Mouse (Mus musculus): Measurements from ENCODE around the gene Gpr137c.

Gene Gpr137c

DNA sequence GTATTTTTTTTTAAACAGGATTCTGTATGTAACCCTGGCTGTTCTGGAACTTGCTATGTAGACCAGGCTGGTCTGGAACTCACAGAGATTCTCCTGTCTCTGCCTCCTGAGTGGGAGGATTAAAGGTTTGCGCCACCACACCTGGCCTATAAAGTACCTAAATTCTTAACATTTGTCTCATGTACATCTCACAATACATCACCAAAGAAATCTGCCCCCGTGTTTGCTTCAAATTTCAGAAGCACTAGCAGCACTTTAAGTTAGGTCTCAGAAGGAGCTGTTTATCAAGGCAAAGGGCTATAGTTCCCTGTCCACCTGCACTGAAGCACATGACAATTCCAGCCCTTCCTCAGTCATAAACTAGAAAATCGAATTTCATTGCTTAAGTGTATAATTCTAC, 62.5 kb downstream of the Gpr137c start:
- in situ Hi-C loops (cut with MboI, MseI), result no loop called here

DNA sequence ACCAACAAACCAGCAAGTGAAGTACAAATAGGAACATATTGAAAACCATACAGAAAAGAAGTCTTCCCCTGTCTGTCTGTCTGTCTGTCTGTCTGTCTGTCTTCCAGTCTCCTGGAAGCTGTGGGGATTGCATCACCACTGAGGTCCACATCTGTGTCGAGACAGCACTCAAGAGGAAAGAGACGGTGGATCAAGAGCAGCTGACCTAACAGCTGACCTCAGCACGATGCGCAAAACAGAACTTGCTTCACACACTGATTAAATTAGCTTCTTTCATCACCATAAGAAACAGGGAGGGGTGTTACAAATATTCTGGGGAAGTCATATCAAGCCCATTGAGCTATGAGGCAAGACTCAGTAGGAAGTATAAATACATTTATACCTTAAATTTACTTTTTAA, 72.1 kb downstream of the Gpr137c start:
- in situ Hi-C loops (cut with MboI, MseI), result no loop called here

DNA sequence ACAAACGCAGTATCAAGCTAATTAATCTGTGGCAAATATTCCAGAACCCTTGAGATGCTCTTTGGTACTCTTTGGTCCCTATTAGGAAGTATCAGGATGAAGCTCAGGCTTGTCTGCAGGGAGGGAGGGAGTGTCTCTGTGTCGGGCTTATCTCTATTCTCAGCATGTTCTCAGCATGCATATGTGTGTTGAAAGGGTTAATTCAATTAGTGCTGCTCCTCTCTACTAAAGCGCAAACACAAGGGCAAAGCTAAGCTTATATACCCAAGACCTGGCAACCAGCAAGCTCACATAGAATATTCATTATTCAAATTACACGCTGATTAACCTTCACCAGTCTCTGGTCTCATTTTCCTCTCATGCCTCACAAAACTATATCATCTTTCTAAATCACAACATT, 84.4 kb downstream of the Gpr137c start:
- in situ Hi-C loops (cut with MboI, MseI), result no loop called here

DNA sequence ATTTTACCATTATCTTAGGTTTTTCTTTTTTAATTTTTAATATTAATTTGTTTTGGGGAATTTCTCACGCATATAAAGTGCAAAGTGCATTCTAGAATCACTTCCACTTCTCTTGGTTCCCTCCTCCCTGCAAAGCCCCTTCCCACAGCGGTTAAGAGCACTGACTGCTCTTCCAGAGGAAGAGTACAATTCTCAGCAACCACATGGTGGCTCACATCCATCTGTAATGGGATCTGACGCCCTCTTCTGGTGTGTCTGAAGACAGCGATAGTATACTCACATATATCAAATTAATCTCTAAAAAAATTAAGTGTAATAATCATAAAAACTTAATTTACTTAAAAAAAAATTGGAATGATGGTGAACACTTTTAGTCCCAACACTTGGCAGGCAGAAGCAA, 84.9 kb downstream of the Gpr137c start:
- in situ Hi-C loops (cut with MboI, MseI), result no loop called here

DNA sequence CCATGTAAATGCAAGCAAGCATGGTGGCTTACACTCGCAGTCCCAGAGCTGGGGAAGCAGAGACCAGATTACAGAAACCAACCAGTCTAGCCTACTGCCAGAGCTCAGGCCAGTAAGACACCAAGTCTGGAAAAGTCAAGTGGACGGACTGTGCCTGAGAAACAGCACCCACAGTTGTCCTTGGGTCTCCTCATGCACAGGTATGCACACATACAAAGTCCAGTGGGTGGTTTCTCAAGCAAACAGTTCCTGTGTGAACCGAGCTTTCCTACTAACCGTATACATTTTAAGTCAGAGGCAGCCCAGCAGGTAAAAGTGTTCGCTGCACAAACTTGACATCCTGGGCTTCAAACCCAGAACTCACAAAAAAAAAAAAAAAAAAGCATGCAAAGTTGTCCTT, 86.3 kb downstream of the Gpr137c start:
- in situ Hi-C loops (cut with MboI, MseI), result loop anchor here in 1 of 2 experiments (5.0 kb wide), 1 partner anchor 36 kb away; no protein-coding TSS in a partner anchor

DNA sequence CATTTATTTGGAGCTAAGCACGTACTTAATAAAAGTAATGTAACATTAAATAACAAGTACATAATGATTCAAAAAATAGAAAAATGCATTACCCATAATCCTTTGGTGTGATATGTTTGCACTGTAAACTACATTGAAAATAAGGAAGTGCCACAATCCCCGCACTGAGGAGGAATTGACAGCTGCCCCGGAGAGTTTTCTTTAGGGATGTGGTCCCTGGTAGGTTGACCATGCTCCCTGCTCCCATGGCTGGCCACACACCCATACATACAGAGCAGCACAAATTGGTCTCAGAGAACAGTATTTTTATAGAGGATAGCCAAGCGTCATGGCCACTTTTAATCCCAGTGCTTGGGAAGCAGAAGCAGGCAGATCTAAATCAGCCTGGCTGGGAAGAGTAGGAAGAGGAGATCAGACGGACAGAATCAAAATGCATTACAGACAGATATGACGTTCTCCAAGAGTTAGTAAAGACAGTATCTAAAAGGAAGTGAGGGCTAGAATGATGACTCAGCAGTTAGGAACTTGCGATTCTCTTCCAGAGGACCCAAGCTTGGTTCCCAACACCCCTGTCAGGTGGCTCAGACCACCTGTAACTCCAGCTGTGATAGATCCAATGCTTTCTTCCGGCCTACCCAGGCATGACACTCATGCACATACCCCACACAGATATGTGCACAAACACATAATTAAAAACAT, 88.3 kb downstream of the Gpr137c start:
- in situ Hi-C loops (cut with MboI, MseI), result loop anchor here in 1 of 2 experiments (5.0 kb wide), 1 partner anchor 35 kb away; no protein-coding TSS in a partner anchor

DNA sequence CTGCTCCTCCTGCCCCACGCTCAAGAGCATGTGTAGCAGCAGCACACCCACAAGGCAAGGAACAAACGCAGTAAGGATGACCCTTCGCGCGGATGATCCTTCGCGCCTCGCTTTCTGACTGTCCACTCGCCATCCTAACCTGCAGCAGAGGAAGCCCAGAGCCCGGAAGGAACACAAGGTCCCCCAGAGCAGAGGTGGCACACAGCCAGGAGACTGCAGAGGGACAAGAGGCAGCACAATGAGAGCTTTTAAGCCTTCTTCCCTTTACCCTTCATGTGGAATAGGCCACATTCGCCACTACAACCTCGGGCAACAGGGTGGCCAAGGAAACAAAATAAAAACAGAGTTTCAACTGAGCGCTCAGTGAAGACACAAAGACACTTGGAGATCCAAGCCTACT, 90.1 kb downstream of the Gpr137c start:
- in situ Hi-C loops (cut with MboI, MseI), result loop anchor here in 1 of 2 experiments (5.0 to 10.0 kb wide), 3 partner anchors 33 to 1885 kb away; partner anchors contain the start of gene Ptger2

DNA sequence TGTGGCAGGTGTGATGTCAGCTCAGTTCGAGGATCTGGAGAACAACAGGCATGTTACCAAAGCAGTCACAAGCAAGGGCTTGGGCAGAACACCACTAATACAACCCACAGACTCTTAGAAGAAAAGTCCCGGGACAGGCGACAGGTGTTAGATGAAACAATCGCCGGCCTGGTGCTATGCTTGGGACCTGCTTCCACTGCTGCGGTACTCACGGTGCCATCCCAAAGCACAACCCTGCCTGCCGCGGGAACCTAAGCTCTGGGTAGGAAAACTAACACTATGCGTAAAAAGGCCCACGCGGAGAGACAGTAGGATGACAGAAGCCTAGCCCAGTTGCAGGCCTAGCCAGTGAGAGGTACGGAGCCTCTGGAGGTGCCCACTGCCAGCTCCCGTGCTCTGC, 90.6 kb downstream of the Gpr137c start:
- in situ Hi-C loops (cut with MboI, MseI), result loop anchor here in 1 of 2 experiments (5.0 to 10.0 kb wide), 2 partner anchors 323 to 1885 kb away; partner anchors contain the start of gene Ptger2

DNA sequence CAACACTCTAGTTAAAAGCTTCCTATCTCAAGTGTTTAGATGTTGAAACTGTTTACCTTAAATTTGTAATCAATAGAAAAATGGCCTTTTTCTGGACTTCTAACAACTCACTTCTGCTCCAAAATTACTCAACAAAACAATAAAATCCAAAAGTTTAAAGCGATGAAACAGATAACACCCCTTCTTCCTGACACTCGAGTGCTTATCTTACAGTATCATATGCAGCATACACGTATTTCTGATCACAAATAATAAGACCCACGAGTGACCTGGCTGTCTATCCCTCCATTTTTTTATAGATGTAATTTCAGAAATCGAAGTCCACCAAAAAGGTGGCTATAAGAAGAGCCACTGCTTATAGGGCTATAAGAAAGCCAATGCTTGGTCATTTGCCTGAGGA, 97.4 kb downstream of the Gpr137c start:
- in situ Hi-C loops (cut with MboI, MseI), result loop anchor here in 1 of 2 experiments (10.0 kb wide), 1 partner anchor 1878 kb away; no protein-coding TSS in a partner anchor

DNA sequence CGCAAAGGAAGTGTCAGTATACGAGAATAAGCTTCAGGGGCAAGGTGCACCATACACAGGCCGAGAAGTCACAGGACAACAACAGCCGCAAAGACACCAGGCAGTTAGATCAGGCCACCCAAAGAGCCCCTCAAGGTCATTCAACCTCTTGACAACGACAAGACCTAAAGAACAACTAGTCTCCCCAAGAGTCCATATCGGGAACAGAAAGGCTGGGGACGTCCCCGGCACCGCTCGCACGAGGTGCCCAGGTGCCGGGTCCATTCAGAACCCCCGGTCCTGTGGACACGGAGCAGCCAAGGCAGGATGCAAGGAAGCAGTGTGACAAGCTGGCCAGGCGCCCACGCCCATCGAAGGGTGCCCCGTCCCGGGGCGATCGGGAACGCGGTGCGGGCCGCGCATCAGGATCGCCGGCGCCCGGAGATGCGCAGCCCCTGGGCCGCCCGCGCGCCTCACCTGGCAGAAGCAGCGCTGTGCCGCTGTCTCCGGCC, 98.4 kb downstream of the Gpr137c start:
- in situ Hi-C loops (cut with MboI, MseI), result loop anchor here in 1 of 2 experiments (10.0 kb wide), 1 partner anchor 1877 kb away; no protein-coding TSS in a partner anchor

DNA sequence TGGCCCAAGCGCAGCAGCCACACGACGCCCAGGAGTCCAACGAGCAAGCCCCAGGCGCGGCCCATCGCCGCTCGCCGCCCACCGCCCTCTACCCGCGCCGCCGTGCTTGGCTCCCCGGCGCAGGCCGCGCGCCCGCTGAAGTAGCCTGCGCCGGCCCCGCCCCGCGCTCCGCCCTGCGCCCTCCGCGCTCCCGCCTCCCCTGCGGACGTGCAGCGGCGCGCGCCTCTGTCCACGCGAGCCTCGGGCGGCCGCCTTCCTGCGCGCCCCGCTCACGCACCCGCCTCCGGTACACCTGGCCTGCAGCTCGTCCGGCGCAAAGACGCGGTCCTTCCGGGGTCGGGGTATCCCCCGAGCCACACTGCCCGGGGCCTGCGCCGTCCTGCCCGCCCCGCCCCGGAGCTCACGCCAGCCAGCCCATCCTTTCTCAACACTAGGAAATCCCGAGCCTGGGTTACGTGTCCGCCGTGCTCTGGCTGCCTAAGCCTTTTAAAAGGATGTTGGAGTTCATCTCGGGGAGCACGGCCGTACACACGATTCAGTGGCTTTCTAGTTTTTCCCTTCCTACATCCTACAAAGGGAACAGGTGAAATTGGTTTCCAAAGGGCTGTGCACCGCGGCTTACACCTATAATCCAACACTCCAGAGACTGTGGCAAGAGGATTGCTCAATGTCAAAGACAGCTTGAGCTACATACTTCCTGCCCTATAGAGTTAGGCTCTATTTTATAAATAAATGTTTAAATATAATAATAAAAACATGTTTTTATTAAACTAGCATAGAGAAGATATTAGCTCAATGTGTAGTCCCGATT, 99.1 kb downstream of the Gpr137c start, which contains the start of gene Ero1l:
TSS of gene Ero1l (minus strand) at position 346 of the 811 bp plus-strand sequence.
- in situ Hi-C loops (cut with MboI, MseI), result loop anchor here in 1 of 2 experiments (10.0 kb wide), 1 partner anchor 1876 kb away; no protein-coding TSS in a partner anchor

DNA sequence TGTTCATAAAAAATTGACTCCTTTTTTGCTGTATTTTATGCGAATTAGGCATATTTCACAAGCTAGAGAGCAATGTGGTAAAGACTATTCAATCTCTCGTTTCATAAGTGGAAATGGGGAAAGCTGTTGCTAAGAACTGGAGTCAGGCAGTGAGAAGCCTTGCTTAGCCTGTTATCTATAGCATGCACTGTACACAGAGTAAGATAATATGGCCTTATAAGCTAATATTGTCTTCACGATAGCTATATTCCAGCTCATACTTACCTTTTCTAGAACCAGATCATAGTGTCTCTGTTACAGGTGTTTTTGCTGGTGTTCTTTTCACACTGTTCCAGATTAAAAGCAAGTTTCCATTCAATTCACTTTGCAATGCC, 99.7 kb downstream of the Gpr137c start:
- in situ Hi-C loops (cut with MboI, MseI), result loop anchor here in 1 of 2 experiments (10.0 kb wide), 1 partner anchor 1876 kb away; no protein-coding TSS in a partner anchor

DNA sequence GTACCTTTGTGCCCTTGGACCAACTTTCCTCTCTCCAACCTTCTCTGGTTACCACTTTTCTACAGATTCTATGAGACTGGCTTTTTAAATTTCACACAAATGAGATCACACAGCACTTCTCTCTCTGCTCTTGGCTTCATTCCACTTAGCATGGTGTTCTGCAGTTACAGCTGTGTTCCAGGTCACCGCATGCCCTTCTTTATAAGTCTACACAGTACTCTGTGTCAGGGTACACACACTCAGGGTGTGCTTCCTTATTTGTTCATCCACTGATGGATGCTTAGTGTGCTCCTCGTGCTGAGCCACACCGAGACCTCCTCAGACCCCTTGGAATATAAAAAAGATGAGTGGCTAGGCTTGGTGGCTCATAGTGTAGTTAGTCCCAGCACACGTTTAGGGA, 100.6 kb downstream of the Gpr137c start:
- in situ Hi-C loops (cut with MboI, MseI), result loop anchor here in 1 of 2 experiments (5.0 kb wide), 1 partner anchor 103 kb away; the partner anchor contains the start of gene Gpr137c

DNA sequence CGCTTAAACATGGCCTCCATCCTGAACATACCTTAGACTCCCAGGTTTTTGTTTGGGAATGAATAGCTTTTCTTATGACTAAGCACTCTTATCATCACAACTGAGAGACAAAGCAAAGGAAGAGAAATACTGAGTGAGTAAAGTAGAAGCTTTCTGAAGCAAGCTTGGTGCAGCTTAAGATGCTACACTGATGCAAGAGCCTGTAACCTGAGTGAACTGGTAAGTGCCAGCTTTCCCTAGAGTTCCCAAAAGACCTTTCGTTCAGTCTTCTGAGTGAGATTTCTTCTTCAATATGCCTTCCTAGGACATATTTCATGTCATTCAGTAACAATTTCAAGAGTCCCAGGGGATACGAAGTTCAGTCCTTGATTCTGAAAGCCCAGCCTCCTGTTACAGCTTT, 101.5 kb downstream of the Gpr137c start:
- in situ Hi-C loops (cut with MboI, MseI), result loop anchor here in 1 of 2 experiments (5.0 kb wide), 1 partner anchor 104 kb away; the partner anchor contains the start of gene Gpr137c

DNA sequence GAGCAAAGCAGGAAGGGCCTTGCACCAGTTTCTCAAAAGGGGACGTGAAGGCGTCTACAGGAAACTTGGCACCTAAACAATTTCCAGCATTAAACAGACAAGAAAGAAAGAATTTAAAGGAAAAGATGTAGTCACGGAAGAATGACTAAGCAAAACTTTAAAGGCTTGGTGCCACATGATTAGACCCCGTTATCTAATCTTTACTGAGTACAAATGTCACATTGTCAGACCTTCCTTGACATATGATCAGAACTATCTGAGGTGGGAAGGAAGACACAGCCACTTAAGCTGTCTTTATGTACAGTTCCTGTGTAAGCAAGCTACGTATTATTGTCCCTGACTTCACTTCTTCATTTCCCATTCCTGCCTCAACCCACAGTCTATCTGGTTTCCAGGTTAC, 102.1 kb downstream of the Gpr137c start:
- in situ Hi-C loops (cut with MboI, MseI), result loop anchor here in 1 of 2 experiments (5.0 kb wide), 1 partner anchor 104 kb away; the partner anchor contains the start of gene Gpr137c

DNA sequence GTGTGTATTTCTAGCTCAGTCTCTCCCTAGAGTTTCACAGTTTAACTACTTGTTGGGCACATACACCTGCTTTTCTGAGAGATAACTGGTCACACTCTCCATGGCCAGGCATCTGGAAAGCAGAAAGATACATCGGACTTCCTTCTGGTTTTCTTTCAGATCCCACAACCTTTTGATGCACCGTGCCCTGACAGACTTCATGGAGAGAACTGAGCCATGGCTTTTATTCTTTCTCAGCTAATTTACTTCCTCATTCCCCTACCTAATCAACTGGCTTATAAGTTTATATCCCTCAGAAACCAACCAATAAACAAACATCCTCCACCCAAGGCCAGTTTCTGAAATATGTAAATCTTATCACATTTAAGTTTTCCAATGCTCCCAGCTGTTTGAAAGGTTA, 102.9 kb downstream of the Gpr137c start:
- in situ Hi-C loops (cut with MboI, MseI), result loop anchor here in 1 of 2 experiments (5.0 kb wide), 1 partner anchor 105 kb away; the partner anchor contains the start of gene Gpr137c

DNA sequence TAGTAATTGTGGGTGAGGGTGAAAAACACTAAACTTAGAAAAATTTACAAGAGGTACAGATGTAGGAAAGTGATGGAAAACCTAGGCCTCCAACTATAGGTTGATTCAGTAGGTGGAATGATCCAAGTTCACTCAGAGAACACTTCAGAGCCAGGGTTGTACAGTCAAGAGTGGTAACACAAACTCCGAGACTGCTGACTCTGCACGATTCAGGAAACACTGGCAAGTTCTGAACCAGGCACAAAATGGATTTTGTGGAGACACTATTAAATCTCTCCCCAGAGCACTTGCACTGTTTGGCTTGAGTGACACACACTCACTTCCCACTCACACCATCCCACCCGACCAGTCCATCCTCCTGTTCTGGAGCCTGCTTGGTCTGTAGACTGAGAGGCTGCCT, 103.8 kb downstream of the Gpr137c start:
- in situ Hi-C loops (cut with MboI, MseI), result loop anchor here in 1 of 2 experiments (5.0 kb wide), 1 partner anchor 106 kb away; the partner anchor contains the start of gene Gpr137c

DNA sequence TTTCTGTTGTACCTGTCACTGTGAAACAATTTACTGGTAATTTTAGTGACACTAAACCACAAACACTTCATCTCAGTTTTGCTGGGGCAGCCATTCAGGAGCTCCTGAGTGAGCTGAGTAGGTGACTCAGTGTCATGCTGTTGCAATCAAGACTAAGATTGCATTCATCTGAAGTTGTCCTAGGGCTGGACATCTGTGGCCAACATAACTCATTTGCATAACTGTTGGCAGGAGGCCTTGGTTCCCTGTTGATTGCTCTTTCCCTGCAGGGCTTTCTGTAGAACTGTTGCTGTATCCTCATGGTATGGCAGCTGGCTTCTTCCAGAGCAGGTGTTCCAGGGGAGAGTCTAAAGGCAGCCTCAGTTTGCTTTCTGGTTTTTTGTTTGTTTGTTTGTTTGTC, 106.0 kb downstream of the Gpr137c start:
- in situ Hi-C loops (cut with MboI, MseI), result loop anchor here (25.0 kb wide), 2 partner anchors 1437 to 1937 kb away; partner anchors contain the start of gene Cdkn3 (in 1 of the 2)

DNA sequence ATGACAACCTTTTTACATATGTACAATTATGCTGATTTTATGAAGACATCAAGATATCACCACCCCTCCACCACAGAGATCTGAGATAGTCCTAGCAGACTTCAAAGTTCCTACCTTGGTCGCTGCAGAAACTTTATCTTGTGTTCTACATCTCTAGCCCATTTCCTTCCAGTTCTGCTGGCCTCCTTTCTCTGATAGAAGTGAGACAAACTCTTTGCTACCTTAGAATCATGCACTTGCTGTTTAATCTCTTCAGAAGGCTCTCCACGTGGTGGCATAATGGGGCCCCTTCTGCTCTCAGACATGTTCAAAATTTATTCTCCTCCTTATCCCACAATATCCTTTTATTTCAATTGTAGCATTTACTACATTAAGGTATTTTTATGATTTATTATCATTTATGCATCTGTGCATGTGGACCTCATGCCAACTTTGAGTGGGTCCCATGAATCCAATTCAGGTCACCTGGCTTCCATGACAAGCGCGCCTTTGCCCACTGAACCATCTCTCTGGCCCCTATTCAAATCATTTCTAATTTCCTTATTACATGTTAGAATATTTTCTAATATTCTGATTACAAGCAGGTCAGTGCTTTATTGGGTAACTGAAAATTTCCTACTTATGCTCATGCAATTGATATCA, 108.7 kb downstream of the Gpr137c start:
- in situ Hi-C loops (cut with MboI, MseI), result loop anchor here (25.0 kb wide), 2 partner anchors 1434 to 1934 kb away; partner anchors contain the start of gene Cdkn3 (in 1 of the 2)

DNA sequence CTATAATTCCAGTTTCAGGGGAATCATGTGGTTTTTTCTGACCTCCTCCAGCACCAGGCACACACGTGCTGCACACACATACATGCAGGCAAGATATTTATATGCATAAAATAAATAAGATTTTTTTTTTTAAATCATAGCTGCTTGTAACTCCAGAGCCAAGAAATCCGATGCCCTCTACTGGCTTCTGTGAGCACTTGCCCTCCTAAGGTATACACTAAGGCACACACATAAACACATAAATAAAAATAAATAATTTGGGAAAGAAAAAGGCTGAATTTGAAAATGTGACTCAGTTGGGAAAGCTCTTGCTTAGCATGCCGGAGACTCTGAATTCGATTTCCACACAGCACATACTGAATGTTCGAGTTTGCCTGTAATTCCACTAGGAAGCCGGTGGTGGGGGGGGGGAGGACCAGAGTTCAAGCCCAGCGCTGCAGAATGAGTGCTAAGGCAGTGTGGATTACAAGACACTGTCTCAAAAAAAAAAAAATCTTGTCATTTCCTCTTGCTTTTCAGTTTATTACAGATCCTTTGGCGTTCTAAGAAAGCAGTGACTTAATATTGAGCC, 109.6 kb downstream of the Gpr137c start:
- in situ Hi-C loops (cut with MboI, MseI), result loop anchor here (25.0 kb wide), 2 partner anchors 1433 to 1933 kb away; partner anchors contain the start of gene Cdkn3 (in 1 of the 2)
